22 mouse cellular contexts compared by ENCODE assay signal in genomic region chr14:99646323-99646722, GRCm38 (mm10).
DNase-seq lines count a peak whose midpoint lies in the region; ATAC-seq and TF ChIP-seq lines count a peak whose summit lies in the region.
"Had no signal": no experiment of that assay in that cellular context is flagged by ENCODE, and none has a peak within 500 bp of the region (broad histone marks: within the 10 kb centered on the region; RNA-seq: fewer than 3 reads in every experiment).

No protein-coding gene starts in this region.

- TF ChIP-seq CTCF in lung, adult 2 months (IDR thresholded peaks at IDR 0.05; ENCODE audit: insufficient read depth, low read length) = no peak

- no peak overlapping the region for H3K9ac ChIP-seq in lung, embryonic 15.5 days
- no peak overlapping the region for H3K9ac ChIP-seq in stomach, embryonic 15.5 days
- H3K9ac ChIP-seq: embryonic facial prominence, embryonic 13.5 days; forebrain, embryonic 12.5 days; hindbrain, embryonic 12.5 days had no signal

- no peaks in the 10 kb centered on the region for H3K36me3 ChIP-seq in lung, embryonic 15.5 days
- no peaks in the 10 kb centered on the region for H3K36me3 ChIP-seq in stomach, embryonic 15.5 days
- H3K36me3 ChIP-seq: embryonic facial prominence, embryonic 13.5 days; forebrain, embryonic 12.5 days; G1E; heart, embryonic 10.5 days; hindbrain, embryonic 12.5 days had no signal

- H3K4me2 ChIP-seq in lung, embryonic 15.5 days = no peak overlapping the region
- H3K4me2 ChIP-seq in stomach, embryonic 15.5 days = no peak overlapping the region
- H3K4me2 ChIP-seq: embryonic facial prominence, embryonic 13.5 days; forebrain, embryonic 12.5 days; hindbrain, embryonic 12.5 days had no signal

- no peak for DNase-seq in lung, adult 2 months
- peak; percentile 7 for DNase-seq in testis, postnatal 14 days (ENCODE audit: low spot score)
- no peak for DNase-seq in testis, postnatal 10 days (ENCODE audit: low spot score)
- no peak for DNase-seq in heart, adult 18-20 months
- DNase-seq in layer of hippocampus, postnatal 25 days (ENCODE audit: extremely low spot score in 1 of 2, low spot score in 1 of 2) = no peak
- DNase-seq: adrenal gland, postnatal 14 days; B cell, adult 2 months; cerebellum, adult 11-12 months; cerebellum, adult 9-10 months; cerebellum, postnatal 25 days; gastrocnemius, postnatal 14 days; heart, postnatal 10 days; heart, postnatal 4 days had no signal

- no peak for TF ChIP-seq POLR2A in lung, adult 2 months (IDR thresholded peaks at IDR 0.05; ENCODE audit: borderline replicate concordance, extremely low read depth, low read depth, low read length)

- no peak overlapping the region for H3K4me3 ChIP-seq in lung, embryonic 15.5 days
- H3K4me3 ChIP-seq in lung, adult 2 months (replicated peaks; ENCODE audit: extremely low read depth, low read depth, low read length) = no peak overlapping the region
- H3K4me3 ChIP-seq in stomach, embryonic 15.5 days (replicated peaks) = no peak overlapping the region
- H3K4me3 ChIP-seq: embryonic facial prominence, embryonic 13.5 days; forebrain, embryonic 12.5 days; heart, embryonic 10.5 days; hindbrain, embryonic 12.5 days had no signal

- no peaks in the 10 kb centered on the region for H3K9me3 ChIP-seq in lung, embryonic 15.5 days
- H3K9me3 ChIP-seq in stomach, embryonic 15.5 days = no peaks in the 10 kb centered on the region
- H3K9me3 ChIP-seq: embryonic facial prominence, embryonic 13.5 days; forebrain, embryonic 12.5 days; heart, embryonic 10.5 days; hindbrain, embryonic 12.5 days had no signal

- H3K27me3 ChIP-seq in lung, embryonic 15.5 days = no peaks in the 10 kb centered on the region
- H3K27me3 ChIP-seq in stomach, embryonic 15.5 days (replicated peaks) = no peaks in the 10 kb centered on the region
- H3K27me3 ChIP-seq: embryonic facial prominence, embryonic 13.5 days; forebrain, embryonic 12.5 days; hindbrain, embryonic 12.5 days had no signal

- no peaks in the 10 kb centered on the region; the same call in 1 of the 2 replicates for H3K4me1 ChIP-seq in lung, embryonic 15.5 days
- H3K4me1 ChIP-seq in lung, adult 2 months (ENCODE audit: control insufficient read depth, insufficient read depth, low read length) = no peaks in the 10 kb centered on the region
- H3K4me1 ChIP-seq in stomach, embryonic 15.5 days = no peaks in the 10 kb centered on the region
- H3K4me1 ChIP-seq: forebrain, embryonic 12.5 days; heart, embryonic 10.5 days; hindbrain, embryonic 12.5 days had no signal

- 52% methylated on average over 3 of the region's 3 CpGs for WGBS in lung, embryonic 15.5 days
- WGBS in lung, adult 2 months = 55% methylated on average over 3 of the region's 3 CpGs
- WGBS in stomach, embryonic 15.5 days = 64% methylated on average over 3 of the region's 3 CpGs

- H3K27ac ChIP-seq in lung, embryonic 15.5 days = peak overlapping the region; percentile 20; the same call in 1 of the 2 replicates
- H3K27ac ChIP-seq in stomach, embryonic 15.5 days = peak overlapping the region; percentile 21; the same call in 1 of the 2 replicates
- H3K27ac ChIP-seq: embryonic facial prominence, embryonic 13.5 days; forebrain, embryonic 12.5 days; heart, embryonic 10.5 days; hindbrain, embryonic 12.5 days had no signal

- ATAC-seq in lung, embryonic 15.5 days (ENCODE audit: borderline replicate concordance, extremely low read depth, low FRiP score, low TSS enrichment) = peak; percentile 42; the same call in 1 of the 2 replicates
- ATAC-seq in stomach, embryonic 15.5 days (ENCODE audit: insufficient read depth, low FRiP score, low read depth) = peak; percentile 86
- ATAC-seq: CD4-positive, CD25-positive, alpha-beta regulatory T cell, adult 4 months; forebrain, embryonic 16.5 days had no signal
